Mouse (Mus musculus) heart, postnatal 0 days (tissue): ENCODE measurements at regions not wholly inside any gene's neighbourhood (a gene's known extent, or its start where the extent isn't known, plus 50 kb on each side); places are given as distances from the start of the nearest gene placed in this dataset.

Source experiments
- ATAC-seq: fragments of 200-750 bp; cut with Nextera tagmentation; 2 replicates; pipeline ENCODE4 v1.8.0; 2017; ENCODE audit warnings: low read depth, moderate number of reproducible peaks, moderate library complexity; ENCODE audit not compliant: insufficient read depth
- DNase-seq: peaks from one replicate; pipeline ENCODE4 v3.0.0-alpha.2; 2016; ENCODE audit warnings: low spot score
- H3K27ac ChIP-seq: fragments of 300-500 bp; sonication (generic); 2 replicates; pipeline ENCODE4 v1.5.1; 2014; ENCODE audit warnings: low read depth, mild to moderate bottlenecking
- H3K27me3 ChIP-seq: fragments of 300-500 bp; sonication (generic); 2 replicates; pipeline ENCODE4 v1.6.1; 2014; ENCODE audit warnings: low read length, mixed read lengths; ENCODE audit not compliant: control insufficient read depth, insufficient read depth
- H3K36me3 ChIP-seq: fragments of 300-500 bp; sonication (generic); replicated peaks from 2 replicates; pipeline ENCODE4 v1.6.1; 2014; ENCODE audit warnings: low read length, mixed read lengths; ENCODE audit not compliant: control insufficient read depth, insufficient read depth
- H3K4me1 ChIP-seq: fragments of 300-500 bp; sonication (generic); 2 replicates; pipeline ENCODE4 v1.6.1; 2014; ENCODE audit warnings: antibody characterized with exemption; ENCODE audit not compliant: control insufficient read depth, insufficient read depth
- H3K4me2 ChIP-seq: fragments of 300-500 bp; sonication (generic); 2 replicates; pipeline ENCODE4 v1.6.1; 2014; ENCODE audit warnings: low read depth, mild to moderate bottlenecking, low read length, moderate library complexity
- H3K4me3 ChIP-seq: fragments of 300-500 bp; sonication (generic); 2 replicates; pipeline ENCODE4 v1.5.1; 2014; ENCODE audit warnings: low read depth, low read length
- H3K9ac ChIP-seq: fragments of 300-500 bp; sonication (generic); replicated peaks from 2 replicates; pipeline ENCODE4 v1.6.1; 2014; ENCODE audit warnings: low read depth, low read length, mixed read lengths
- H3K9me3 ChIP-seq: fragments of 300-500 bp; sonication (generic); replicated peaks from 2 replicates; pipeline ENCODE4 v1.6.1; 2016; ENCODE audit warnings: low read length; ENCODE audit not compliant: control insufficient read depth
- CTCF ChIP-seq: IDR thresholded peaks from 2 replicates; pipeline ENCODE4 v1.5.1; 2016; ENCODE audit warnings: antibody characterized with exemption, control low read depth, low read depth
- EP300 ChIP-seq: IDR thresholded peaks from 2 replicates; pipeline ENCODE4 v1.6.1; 2016; ENCODE audit warnings: antibody characterized with exemption, low read depth
- WGBS: fragments of 180-500 bp; shearing (Covaris S2); extraction: QIAGEN DNeasy Blood & Tissue Kit; methylation state at CpG from one replicate; pipeline ENCODE4 v1.1.7; 2014; 5-methylcytosine and 5-hydroxymethylcytosine counted together

GRCm38 (mm10) chr2:17870562-17870961, 126.2 kb downstream of the H2al2a start:
- ATAC-seq: no peak
- H3K4me2 ChIP-seq: no peak overlapping the region
- TF ChIP-seq EP300 (no peak), CTCF (no peak)
- no peak for DNase-seq
- H3K27ac ChIP-seq: no peak overlapping the region
- WGBS: 50% methylated on average over 2 of the region's 2 CpGs
- H3K9me3 ChIP-seq: no peaks in the 10 kb centered on the region
- H3K4me3 ChIP-seq: no peak overlapping the region
- no peaks in the 10 kb centered on the region for H3K27me3 ChIP-seq
- H3K9ac ChIP-seq: no peak overlapping the region
- no peaks in the 10 kb centered on the region for H3K36me3 ChIP-seq
- no peaks in the 10 kb centered on the region for H3K4me1 ChIP-seq

GRCm38 (mm10) chr2:17868145-17868544, 128.6 kb downstream of the H2al2a start:
- Histone ChIP-seq H3K27ac (no peak overlapping the region), H3K4me1 (no peaks in the 10 kb centered on the region), H3K36me3 (no peaks in the 10 kb centered on the region), H3K27me3 (no peaks in the 10 kb centered on the region), H3K9ac (no peak overlapping the region), H3K9me3 (no peaks in the 10 kb centered on the region), H3K4me2 (no peak overlapping the region), H3K4me3 (no peak overlapping the region)
- TF ChIP-seq EP300 (no peak), CTCF (no peak)
- whole genome bisulfite sequencing: 47% methylated on average over 9 of the region's 9 CpGs
- ATAC-seq (no peak), DNase-seq (no peak)

- DNase-seq: no peak
- H3K36me3 ChIP-seq: no peaks in the 10 kb centered on the region
- H3K4me1 ChIP-seq: no peaks in the 10 kb centered on the region
- no peaks in the 10 kb centered on the region for H3K9me3 ChIP-seq
- no peaks in the 10 kb centered on the region for H3K27me3 ChIP-seq
- no peak overlapping the region for H3K27ac ChIP-seq
- H3K4me3 ChIP-seq: no peak overlapping the region
- H3K4me2 ChIP-seq: no peak overlapping the region
- no peak overlapping the region for H3K9ac ChIP-seq
- no peak for TF ChIP-seq EP300
- WGBS: 78% methylated on average over 3 of the region's 3 CpGs
- no peak for ATAC-seq
Observed at GRCm38 (mm10) chr2:17867341-17867740, 129.4 kb downstream of the H2al2a start.

- WGBS: 21% methylated on average over 10 of the region's 10 CpGs
- Histone ChIP-seq H3K27ac (no peak overlapping the region), H3K27me3 (no peaks in the 10 kb centered on the region), H3K4me1 (peaks cover 13% of the 10 kb centered on the region), H3K4me3 (peak overlapping the region; percentile 4; the same call in 1 of the 2 replicates), H3K9ac (no peak overlapping the region), H3K36me3 (no peaks in the 10 kb centered on the region), H3K9me3 (no peaks in the 10 kb centered on the region), H3K4me2 (peak overlapping the region; percentile 36)
- TF ChIP-seq EP300: no peak
- no peak for TF ChIP-seq CTCF
- DNase-seq (no peak), ATAC-seq (no peak)
Observed at GRCm38 (mm10) chr2:17861765-17862495, 130.7 kb upstream of the Nebl start.

GRCm38 (mm10) chr2:17860922-17861559, 129.8 kb upstream of the Nebl start:
- DNase-seq (no peak), ATAC-seq (no peak)
- Histone ChIP-seq H3K36me3 (no peaks in the 10 kb centered on the region), H3K9me3 (no peaks in the 10 kb centered on the region), H3K4me3 (no peak overlapping the region), H3K4me2 (no peak overlapping the region), H3K4me1 (peaks cover 13% of the 10 kb centered on the region), H3K27me3 (no peaks in the 10 kb centered on the region), H3K27ac (no peak overlapping the region), H3K9ac (no peak overlapping the region)
- 39% methylated on average over 4 of the region's 4 CpGs for WGBS
- TF ChIP-seq EP300: no peak
- no peak for TF ChIP-seq CTCF
